Mouse (Mus musculus) E14TG2a.4 (cell line): ENCODE measurements at regions not wholly inside any gene's neighbourhood (a gene's known extent, or its start where the extent isn't known, plus 50 kb on each side); places are given as distances from the start of the nearest gene placed in this dataset.

Experiments used
- H3K27me3 ChIP-seq: 2 replicates; pipeline ENCODE4 v1.6.1; 2014; ENCODE audit warnings: low read length, control low read depth; ENCODE audit not compliant: insufficient read depth
- H3K36me3 ChIP-seq: 2 replicates; pipeline ENCODE4 v1.6.1; 2014; ENCODE audit warnings: low read length, control low read depth; ENCODE audit not compliant: insufficient read depth
- H3K4me1 ChIP-seq: replicated peaks from 2 replicates; pipeline ENCODE4 v1.6.1; 2014; ENCODE audit warnings: low read depth, low read length, control low read depth
- H3K4me3 ChIP-seq: replicated peaks from 2 replicates; pipeline ENCODE4 v1.5.1; 2014; ENCODE audit warnings: mild to moderate bottlenecking, low read length
- H3K9me3 ChIP-seq: 2 replicates; pipeline ENCODE4 v1.6.1; 2014; ENCODE audit warnings: low read length, control low read depth
- CTCF ChIP-seq: conservative IDR thresholded peaks from 2 replicates; pipeline ENCODE4 v1.5.1; 2014; ENCODE audit warnings: low read length
- NANOG ChIP-seq: IDR thresholded peaks from 2 replicates; pipeline ENCODE4 v1.6.1; 2014; ENCODE audit warnings: borderline replicate concordance, low read length, mixed read lengths
- POU5F1 ChIP-seq: IDR thresholded peaks from 2 replicates; pipeline ENCODE4 v1.6.1; 2014; ENCODE audit warnings: low read length, borderline replicate concordance

GRCm38 (mm10) chr2:170233426-170233825 lies 85.5 kb upstream of the Zfp217 start:
- H3K4me1 ChIP-seq = peaks cover 17% of the 10 kb centered on the region
- H3K4me3 ChIP-seq = no peak overlapping the region
- peaks cover 6% of the 10 kb centered on the region for H3K9me3 ChIP-seq
- 0 out of 2 replicates have a peak, but pooled peaks cover 3% of the 10 kb centered on the region for H3K27me3 ChIP-seq
- TF ChIP-seq POU5F1 (no peak), CTCF (no peak), NANOG (no peak)
- H3K36me3 ChIP-seq = no peaks in the 10 kb centered on the region

GRCm38 (mm10) chr2:170229461-170230080 lies 81.7 kb upstream of the Zfp217 start:
- Histone ChIP-seq H3K9me3 (no peaks in the 10 kb centered on the region), H3K36me3 (no peaks in the 10 kb centered on the region), H3K27me3 (0 out of 2 replicates have a peak, but pooled peaks cover 3% of the 10 kb centered on the region), H3K4me1 (peaks cover 11% of the 10 kb centered on the region), H3K4me3 (no peak overlapping the region)
- TF ChIP-seq POU5F1 (no peak), NANOG (no peak), CTCF (no peak)

GRCm38 (mm10) chr2:170228318-170228994 lies 80.6 kb upstream of the Zfp217 start:
- Histone ChIP-seq H3K36me3 (no peaks in the 10 kb centered on the region), H3K27me3 (0 out of 2 replicates have a peak, but pooled peaks cover 3% of the 10 kb centered on the region), H3K4me1 (peaks cover 11% of the 10 kb centered on the region), H3K4me3 (no peak overlapping the region), H3K9me3 (no peaks in the 10 kb centered on the region)
- peak; percentile 35 for TF ChIP-seq CTCF
- no peak for TF ChIP-seq NANOG

GRCm38 (mm10) chr2:170223872-170224271 lies 76.0 kb upstream of the Zfp217 start:
- H3K4me1 ChIP-seq = peaks cover 43% of the 10 kb centered on the region
- no peak overlapping the region for H3K4me3 ChIP-seq
- H3K27me3 ChIP-seq = peaks cover 12% of the 10 kb centered on the region
- no peaks in the 10 kb centered on the region for H3K36me3 ChIP-seq
- no peak for TF ChIP-seq NANOG
- TF ChIP-seq CTCF = no peak
- TF ChIP-seq POU5F1 = no peak
- no peaks in the 10 kb centered on the region for H3K9me3 ChIP-seq

- Histone ChIP-seq H3K4me3 (no peak overlapping the region), H3K9me3 (no peaks in the 10 kb centered on the region), H3K4me1 (peaks cover 53% of the 10 kb centered on the region), H3K27me3 (peaks cover 18% of the 10 kb centered on the region), H3K36me3 (no peaks in the 10 kb centered on the region)
- no peak for TF ChIP-seq NANOG
- no peak for TF ChIP-seq POU5F1
- TF ChIP-seq CTCF = no peak
These were observed 74.9 kb upstream of the Zfp217 start for GRCm38 (mm10) chr2:170222819-170223218.

- Histone ChIP-seq H3K9me3 (no peaks in the 10 kb centered on the region), H3K36me3 (no peaks in the 10 kb centered on the region), H3K4me1 (peaks cover 59% of the 10 kb centered on the region), H3K27me3 (peaks cover 22% of the 10 kb centered on the region), H3K4me3 (peak overlapping the region; percentile 18; the same call in 1 of the 2 replicates)
- no peak for TF ChIP-seq CTCF
- TF ChIP-seq NANOG = no peak
- TF ChIP-seq POU5F1 = no peak
These were observed 74.2 kb upstream of the Zfp217 start for GRCm38 (mm10) chr2:170221994-170222535.

GRCm38 (mm10) chr2:170220871-170221369 lies 73.0 kb upstream of the Zfp217 start:
- H3K4me1 ChIP-seq = peaks cover 59% of the 10 kb centered on the region
- no peaks in the 10 kb centered on the region for H3K36me3 ChIP-seq
- H3K27me3 ChIP-seq = peaks cover 22% of the 10 kb centered on the region
- H3K4me3 ChIP-seq = peak overlapping the region; percentile 67
- H3K9me3 ChIP-seq = no peaks in the 10 kb centered on the region
- TF ChIP-seq CTCF (no peak), NANOG (no peak), POU5F1 (no peak)

GRCm38 (mm10) chr2:170220443-170220842 lies 72.5 kb upstream of the Zfp217 start:
- no peaks in the 10 kb centered on the region for H3K9me3 ChIP-seq
- no peaks in the 10 kb centered on the region for H3K36me3 ChIP-seq
- TF ChIP-seq CTCF = no peak
- no peak for TF ChIP-seq NANOG
- TF ChIP-seq POU5F1 = no peak
- H3K4me3 ChIP-seq = peak overlapping the region; percentile 67
- H3K27me3 ChIP-seq = peaks cover 22% of the 10 kb centered on the region
- peaks cover 56% of the 10 kb centered on the region for H3K4me1 ChIP-seq
